9 mouse cellular contexts compared by ENCODE assay signal in the genomic region with DNA sequence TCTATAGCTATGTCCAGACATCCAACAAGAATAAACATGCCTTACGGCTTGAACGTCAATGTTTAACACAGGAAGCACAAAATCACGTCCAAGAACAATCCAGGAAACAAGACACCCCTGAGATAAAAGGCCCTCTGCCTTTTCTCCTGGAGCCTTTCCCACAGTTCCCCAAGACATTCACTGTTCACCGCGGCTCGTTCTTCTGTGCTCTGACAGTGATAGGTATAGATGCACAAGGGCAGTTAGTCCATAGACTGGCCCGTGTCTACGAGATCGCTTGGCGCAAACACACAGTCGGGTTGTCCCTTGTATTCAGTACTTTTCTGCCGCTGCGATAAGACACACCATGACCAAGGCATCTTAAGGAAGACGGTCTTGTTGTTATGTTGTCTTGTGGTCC.
DNase-seq lines count a peak whose midpoint lies in the region; ATAC-seq lines count a peak whose summit lies in the region.
"Had no signal": no experiment of that assay in that cellular context is flagged by ENCODE, and none has a peak within 500 bp of the region (broad histone marks: within the 10 kb centered on the region; RNA-seq: fewer than 3 reads in every experiment).

No protein-coding gene starts in this region.

- DNase-seq in hindbrain, embryonic 14.5 days (ENCODE audit: low spot score), result no peak
- peak; percentile 29 for DNase-seq in lung, postnatal 36 days
- DNase-seq in lung, adult 18-20 months, result no peak
- DNase-seq in right cerebral cortex, postnatal 25 days, result no peak

- ATAC-seq in hindbrain, embryonic 14.5 days (ENCODE audit: low FRiP score), result no peak
- ATAC-seq in hindbrain, embryonic 12.5 days (ENCODE audit: low FRiP score), result no peak
- ATAC-seq in forebrain, embryonic 13.5 days, result no peak
- ATAC-seq in limb, embryonic 12.5 days (ENCODE audit: insufficient number of reproducible peaks, insufficient read depth, low FRiP score, low TSS enrichment, low read depth), result no peak

- H3K27me3 ChIP-seq in hindbrain, embryonic 14.5 days (ENCODE audit: control insufficient read depth, insufficient read depth, low read length), result no peaks in the 10 kb centered on the region
- no peaks in the 10 kb centered on the region for H3K27me3 ChIP-seq in hindbrain, embryonic 12.5 days
- no peaks in the 10 kb centered on the region for H3K27me3 ChIP-seq in forebrain, embryonic 13.5 days
- peaks cover 2% of the 10 kb centered on the region; the same call in 1 of the 2 replicates for H3K27me3 ChIP-seq in limb, embryonic 12.5 days
- H3K27me3 ChIP-seq: embryonic facial prominence, embryonic 12.5 days had no signal

- H3K27ac ChIP-seq in hindbrain, embryonic 14.5 days, result no peak overlapping the region
- no peak overlapping the region for H3K27ac ChIP-seq in hindbrain, embryonic 12.5 days
- no peak overlapping the region for H3K27ac ChIP-seq in forebrain, embryonic 13.5 days
- H3K27ac ChIP-seq in limb, embryonic 12.5 days, result no peak overlapping the region
- H3K27ac ChIP-seq: embryonic facial prominence, embryonic 12.5 days had no signal

- no peak overlapping the region for H3K9ac ChIP-seq in hindbrain, embryonic 14.5 days
- H3K9ac ChIP-seq in hindbrain, embryonic 12.5 days, result no peak overlapping the region
- H3K9ac ChIP-seq in forebrain, embryonic 13.5 days, result no peak overlapping the region
- no peak overlapping the region for H3K9ac ChIP-seq in limb, embryonic 12.5 days (replicated peaks)
- H3K9ac ChIP-seq: embryonic facial prominence, embryonic 12.5 days had no signal

- 71% methylated on average over 14 of the region's 14 CpGs for WGBS in hindbrain, embryonic 14.5 days
- 70% methylated on average over 14 of the region's 14 CpGs for WGBS in hindbrain, embryonic 12.5 days
- WGBS in forebrain, embryonic 13.5 days, result 67% methylated on average over 14 of the region's 14 CpGs
- 63% methylated on average over 14 of the region's 14 CpGs for WGBS in limb, embryonic 12.5 days

- H3K9me3 ChIP-seq in hindbrain, embryonic 14.5 days (ENCODE audit: control insufficient read depth, low read length), result no peaks in the 10 kb centered on the region
- H3K9me3 ChIP-seq in hindbrain, embryonic 12.5 days (replicated peaks), result no peaks in the 10 kb centered on the region
- H3K9me3 ChIP-seq in forebrain, embryonic 13.5 days (replicated peaks), result no peaks in the 10 kb centered on the region
- 0 out of 2 replicates have a peak, but pooled peaks cover under 1% of the 10 kb centered on the region for H3K9me3 ChIP-seq in limb, embryonic 12.5 days
- H3K9me3 ChIP-seq: embryonic facial prominence, embryonic 12.5 days had no signal

- H3K4me2 ChIP-seq in hindbrain, embryonic 14.5 days (replicated peaks), result 0 out of 2 replicates have a peak overlapping the region, but pooled peaks have one; percentile 13
- no peak overlapping the region for H3K4me2 ChIP-seq in hindbrain, embryonic 12.5 days (replicated peaks)
- peak overlapping the region; percentile 22; the same call in 1 of the 2 replicates for H3K4me2 ChIP-seq in forebrain, embryonic 13.5 days
- H3K4me2 ChIP-seq in limb, embryonic 12.5 days, result peak overlapping the region; percentile 15; the same call in 1 of the 2 replicates
- H3K4me2 ChIP-seq: embryonic facial prominence, embryonic 12.5 days had no signal

- no peak overlapping the region for H3K4me3 ChIP-seq in hindbrain, embryonic 14.5 days (replicated peaks; ENCODE audit: low read length)
- no peak overlapping the region for H3K4me3 ChIP-seq in hindbrain, embryonic 12.5 days
- H3K4me3 ChIP-seq in forebrain, embryonic 13.5 days, result no peak overlapping the region
- no peak overlapping the region for H3K4me3 ChIP-seq in limb, embryonic 12.5 days (replicated peaks)
- H3K4me3 ChIP-seq: embryonic facial prominence, embryonic 12.5 days; megakaryocyte, embryonic 14.5 days had no signal

- peaks cover 26% of the 10 kb centered on the region for H3K4me1 ChIP-seq in hindbrain, embryonic 14.5 days (replicated peaks; ENCODE audit: control insufficient read depth, insufficient read depth, low read length)
- peaks cover 35% of the 10 kb centered on the region for H3K4me1 ChIP-seq in hindbrain, embryonic 12.5 days
- peaks cover 38% of the 10 kb centered on the region for H3K4me1 ChIP-seq in forebrain, embryonic 13.5 days
- peaks cover 42% of the 10 kb centered on the region for H3K4me1 ChIP-seq in limb, embryonic 12.5 days (replicated peaks)

- H3K36me3 ChIP-seq in hindbrain, embryonic 14.5 days (replicated peaks; ENCODE audit: control insufficient read depth, insufficient read depth), result no peaks in the 10 kb centered on the region
- no peaks in the 10 kb centered on the region for H3K36me3 ChIP-seq in hindbrain, embryonic 12.5 days
- no peaks in the 10 kb centered on the region for H3K36me3 ChIP-seq in forebrain, embryonic 13.5 days (ENCODE audit: poor library complexity, severe bottlenecking)
- no peaks in the 10 kb centered on the region for H3K36me3 ChIP-seq in limb, embryonic 12.5 days
- H3K36me3 ChIP-seq: embryonic facial prominence, embryonic 12.5 days had no signal
